Mouse (Mus musculus): ENCODE data around the gene Cldn24. TPM values are rescaled to one million over a fixed set of nuclear protein-coding genes. Genes with fewer than 3 reads are reported as not detected.

The Cldn24 gene
- polyA plus RNA-seq (2015; fragmentation: Nextera tagmentation; extraction: Ambion mirVana) = not detected in 2 replicates

DNA sequence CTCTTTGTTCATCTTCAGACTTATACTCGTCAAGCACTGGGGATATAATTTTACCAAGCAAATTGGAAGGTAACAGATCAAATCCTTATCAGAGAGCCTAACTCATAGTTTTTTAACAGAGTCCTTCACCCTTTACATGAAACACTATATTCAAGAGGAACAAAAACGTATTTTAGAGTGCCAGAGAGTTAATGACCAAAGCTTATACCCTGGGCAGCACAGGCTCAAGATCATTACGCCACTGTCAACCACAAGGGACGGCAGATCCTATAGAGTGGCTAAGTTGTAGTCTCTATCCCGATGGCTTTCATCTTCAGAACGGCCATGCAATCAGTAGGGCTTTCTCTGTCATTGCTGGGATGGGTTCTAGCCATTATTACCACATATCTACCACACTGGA lies at the start of gene Cldn24:
Gene Cldn24, plus strand, starts transcription at position 301 of the 400 bp plus-strand sequence.
- WGBS = 88% methylated on average over 6 of the region's 6 CpGs
- Histone ChIP-seq H3K4me3 (ENCODE audit: low read depth, low read length) (no peak within 1 kb of the TSS), H3K9ac (ENCODE audit: low read depth, low read length) (no peak within 1 kb of the TSS), H3K36me3 (ENCODE audit: control insufficient read depth, insufficient read depth, low read length) (no peaks in the 10 kb centered on the region), H3K27ac (ENCODE audit: low read length) (no peak within 1 kb of the TSS), H3K27me3 (ENCODE audit: control insufficient read depth, insufficient read depth, low read depth, low read length) (no peaks in the 10 kb centered on the region), H3K9me3 (replicated peaks; ENCODE audit: control insufficient read depth, low read length, poor library complexity, severe bottlenecking) (no peaks in the 10 kb centered on the region), H3K4me2 (ENCODE audit: low read length) (no peak within 1 kb of the TSS), H3K4me1 (ENCODE audit: control insufficient read depth, insufficient read depth, low read length) (peaks cover 8% of the 10 kb centered on the region; the same call in 1 of the 2 replicates)
- no peak for ATAC-seq

DNA sequence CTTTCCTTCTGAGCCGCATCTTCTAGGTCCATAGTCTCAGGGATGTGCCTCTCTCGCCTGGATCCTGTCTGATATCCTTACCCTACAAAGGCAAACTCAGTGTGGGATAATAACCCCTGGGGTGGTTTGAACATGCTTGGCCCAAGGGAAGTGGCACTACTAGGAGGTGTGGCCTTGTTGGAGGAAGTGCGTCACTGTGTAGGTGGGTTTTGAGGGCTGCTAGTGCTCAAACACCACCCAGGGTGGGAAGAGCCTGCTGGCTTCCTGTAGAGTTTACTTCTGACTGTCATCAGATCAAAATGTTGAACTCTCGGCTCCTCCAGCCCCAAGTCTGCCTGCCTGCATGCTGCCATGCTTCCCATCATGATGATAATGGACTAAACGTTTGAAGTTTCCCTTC lies 49.0 kb upstream of the Cldn24 start:
- Histone ChIP-seq H3K4me1 (ENCODE audit: control insufficient read depth, insufficient read depth, low read length) (0 out of 2 replicates have a peak, but pooled peaks cover 2% of the 10 kb centered on the region), H3K9me3 (replicated peaks; ENCODE audit: control insufficient read depth, low read length, poor library complexity, severe bottlenecking) (no peaks in the 10 kb centered on the region), H3K9ac (ENCODE audit: low read depth, low read length) (no peak overlapping the region), H3K27ac (ENCODE audit: low read length) (no peak overlapping the region), H3K4me3 (ENCODE audit: low read depth, low read length) (no peak overlapping the region), H3K4me2 (ENCODE audit: low read length) (no peak overlapping the region), H3K27me3 (ENCODE audit: control insufficient read depth, insufficient read depth, low read depth, low read length) (no peaks in the 10 kb centered on the region), H3K36me3 (ENCODE audit: control insufficient read depth, insufficient read depth, low read length) (no peaks in the 10 kb centered on the region)
- ATAC-seq = no peak
- 92% methylated on average over 5 of the region's 5 CpGs for whole genome bisulfite sequencing

DNA sequence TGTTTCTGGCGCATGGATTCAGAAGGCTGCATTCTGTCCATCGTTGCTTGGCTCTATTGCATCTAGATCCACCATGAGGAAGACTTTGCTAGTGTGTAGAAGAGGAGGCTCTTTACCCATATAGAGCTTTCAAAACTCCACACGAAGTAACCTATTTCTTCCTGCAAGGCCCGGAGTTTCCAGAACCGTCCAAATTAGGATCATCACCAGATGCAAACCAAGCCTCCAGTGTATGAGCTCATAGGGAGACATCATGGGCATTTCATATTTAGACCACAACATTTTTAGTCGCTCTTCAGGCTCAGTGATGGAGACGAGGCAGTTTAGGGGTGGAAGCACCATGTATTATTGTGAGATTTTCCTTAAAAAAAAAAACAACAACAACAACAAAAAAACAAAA lies 44.5 kb upstream of the Cldn24 start:
- Histone ChIP-seq H3K27ac (ENCODE audit: low read length) (no peak overlapping the region), H3K9ac (ENCODE audit: low read depth, low read length) (no peak overlapping the region), H3K4me1 (ENCODE audit: control insufficient read depth, insufficient read depth, low read length) (no peaks in the 10 kb centered on the region), H3K36me3 (ENCODE audit: control insufficient read depth, insufficient read depth, low read length) (no peaks in the 10 kb centered on the region), H3K27me3 (ENCODE audit: control insufficient read depth, insufficient read depth, low read depth, low read length) (no peaks in the 10 kb centered on the region), H3K4me2 (ENCODE audit: low read length) (no peak overlapping the region), H3K4me3 (ENCODE audit: low read depth, low read length) (no peak overlapping the region), H3K9me3 (replicated peaks; ENCODE audit: control insufficient read depth, low read length, poor library complexity, severe bottlenecking) (no peaks in the 10 kb centered on the region)
- 95% methylated on average over 7 of the region's 7 CpGs for WGBS
- no peak for ATAC-seq

DNA sequence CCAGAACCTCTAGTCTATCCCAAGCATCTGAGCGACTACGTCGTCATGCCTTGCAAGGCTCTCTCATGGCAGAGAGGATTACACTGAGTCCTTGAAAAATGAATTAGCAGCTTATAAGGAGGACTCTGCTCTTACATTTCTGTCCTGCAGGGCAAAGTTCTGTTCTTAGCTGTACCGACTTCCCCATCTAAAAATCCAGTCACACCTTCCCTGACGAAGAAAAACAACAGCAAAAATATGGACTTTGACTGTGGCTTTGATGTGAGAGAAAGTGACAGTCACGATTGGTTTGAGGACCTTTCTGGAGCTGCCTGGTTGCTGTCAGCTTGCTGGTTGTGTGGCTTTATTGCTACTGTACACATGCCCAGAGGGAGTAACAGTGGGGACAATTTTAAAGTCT lies 42.4 kb upstream of the Cldn24 start:
- H3K4me3 ChIP-seq (ENCODE audit: low read depth, low read length) = no peak overlapping the region
- no peak overlapping the region for H3K9ac ChIP-seq (ENCODE audit: low read depth, low read length)
- no peak; the same call in 1 of the 2 replicates for ATAC-seq
- no peaks in the 10 kb centered on the region for H3K9me3 ChIP-seq (replicated peaks; ENCODE audit: control insufficient read depth, low read length, poor library complexity, severe bottlenecking)
- no peaks in the 10 kb centered on the region for H3K27me3 ChIP-seq (ENCODE audit: control insufficient read depth, insufficient read depth, low read depth, low read length)
- 73% methylated on average over 6 of the region's 6 CpGs for WGBS
- H3K27ac ChIP-seq (ENCODE audit: low read length) = no peak overlapping the region
- H3K4me2 ChIP-seq (ENCODE audit: low read length) = no peak overlapping the region
- no peaks in the 10 kb centered on the region for H3K4me1 ChIP-seq (ENCODE audit: control insufficient read depth, insufficient read depth, low read length)
- no peaks in the 10 kb centered on the region for H3K36me3 ChIP-seq (ENCODE audit: control insufficient read depth, insufficient read depth, low read length)

- H3K36me3 ChIP-seq (ENCODE audit: control insufficient read depth, insufficient read depth, low read length) = no peaks in the 10 kb centered on the region
- no peaks in the 10 kb centered on the region for H3K27me3 ChIP-seq (ENCODE audit: control insufficient read depth, insufficient read depth, low read depth, low read length)
- no peak overlapping the region for H3K9ac ChIP-seq (ENCODE audit: low read depth, low read length)
- H3K4me3 ChIP-seq (ENCODE audit: low read depth, low read length) = no peak overlapping the region
- ATAC-seq = no peak
- no peaks in the 10 kb centered on the region for H3K4me1 ChIP-seq (ENCODE audit: control insufficient read depth, insufficient read depth, low read length)
- no peak overlapping the region for H3K4me2 ChIP-seq (ENCODE audit: low read length)
- H3K9me3 ChIP-seq (replicated peaks; ENCODE audit: control insufficient read depth, low read length, poor library complexity, severe bottlenecking) = no peaks in the 10 kb centered on the region
- no peak overlapping the region for H3K27ac ChIP-seq (ENCODE audit: low read length)
- 86% methylated on average over 4 of the region's 4 CpGs for WGBS
Observed at GRCm38 (mm10) chr8:47781881-47782280, 40.1 kb upstream of the Cldn24 start.

DNA sequence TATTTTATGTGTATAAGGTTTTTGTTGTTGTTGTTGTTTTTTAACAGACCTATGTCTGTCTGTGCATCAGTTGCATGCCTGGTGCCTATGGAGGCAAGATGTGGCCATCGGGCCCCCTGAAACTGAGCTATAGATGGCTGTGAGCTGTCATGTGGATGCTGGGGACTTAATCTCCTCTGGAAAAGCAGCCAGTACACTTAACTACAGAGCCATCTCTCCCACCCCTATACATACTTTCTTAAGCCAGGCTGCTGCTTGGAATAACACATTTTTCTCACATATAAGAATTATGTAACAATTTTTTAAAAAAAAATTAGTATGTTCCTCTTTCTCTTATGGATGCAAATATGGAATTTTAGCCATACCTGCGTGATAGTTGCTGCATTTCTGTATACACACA lies 38.4 kb upstream of the Cldn24 start:
- Histone ChIP-seq H3K36me3 (ENCODE audit: control insufficient read depth, insufficient read depth, low read length) (no peaks in the 10 kb centered on the region), H3K27ac (ENCODE audit: low read length) (no peak overlapping the region), H3K9ac (ENCODE audit: low read depth, low read length) (no peak overlapping the region), H3K27me3 (ENCODE audit: control insufficient read depth, insufficient read depth, low read depth, low read length) (no peaks in the 10 kb centered on the region), H3K4me2 (ENCODE audit: low read length) (no peak overlapping the region), H3K9me3 (replicated peaks; ENCODE audit: control insufficient read depth, low read length, poor library complexity, severe bottlenecking) (no peaks in the 10 kb centered on the region), H3K4me1 (ENCODE audit: control insufficient read depth, insufficient read depth, low read length) (0 out of 2 replicates have a peak, but pooled peaks cover 3% of the 10 kb centered on the region), H3K4me3 (ENCODE audit: low read depth, low read length) (no peak overlapping the region)
- WGBS = 88% methylated on average over 2 of the region's 2 CpGs
- ATAC-seq = no peak

- H3K27me3 ChIP-seq (ENCODE audit: control insufficient read depth, insufficient read depth, low read depth, low read length) = no peaks in the 10 kb centered on the region
- 96% methylated on average over 6 of the region's 6 CpGs for WGBS
Observed at GRCm38 (mm10) chr8:47783944-47784343, 38.0 kb upstream of the Cldn24 start.

DNA sequence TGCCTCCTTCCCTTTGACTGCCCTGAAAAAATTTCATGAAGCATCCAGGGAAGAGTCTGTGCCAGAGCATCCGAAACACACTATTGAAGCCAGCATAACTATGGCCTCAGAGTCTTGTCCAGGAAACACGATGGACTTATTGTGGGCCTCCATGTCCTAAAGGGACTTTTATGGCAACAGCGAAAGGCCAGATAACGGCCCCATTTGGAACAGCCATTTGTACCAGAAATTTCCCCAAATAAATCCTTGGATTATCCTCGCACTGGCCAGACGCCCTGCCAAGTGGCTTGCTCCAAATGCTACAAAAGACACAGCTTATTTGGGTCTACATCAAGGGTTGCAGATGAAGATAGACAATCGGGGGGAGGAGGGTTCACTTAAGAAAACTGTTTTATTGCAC lies 37.5 kb upstream of the Cldn24 start:
- no peaks in the 10 kb centered on the region for H3K9me3 ChIP-seq (replicated peaks; ENCODE audit: control insufficient read depth, low read length, poor library complexity, severe bottlenecking)
- 82% methylated on average over 7 of the region's 7 CpGs for WGBS
- 0 out of 2 replicates have a peak, but pooled peaks cover 3% of the 10 kb centered on the region for H3K4me1 ChIP-seq (ENCODE audit: control insufficient read depth, insufficient read depth, low read length)
- no peak overlapping the region for H3K4me3 ChIP-seq (ENCODE audit: low read depth, low read length)
- H3K27ac ChIP-seq (ENCODE audit: low read length) = no peak overlapping the region
- H3K36me3 ChIP-seq (ENCODE audit: control insufficient read depth, insufficient read depth, low read length) = no peaks in the 10 kb centered on the region
- H3K4me2 ChIP-seq (ENCODE audit: low read length) = no peak overlapping the region
- no peak overlapping the region for H3K9ac ChIP-seq (ENCODE audit: low read depth, low read length)
- ATAC-seq = no peak
- H3K27me3 ChIP-seq (ENCODE audit: control insufficient read depth, insufficient read depth, low read depth, low read length) = no peaks in the 10 kb centered on the region

More at GRCm38 (mm10) chr8:47783944-47784343, 38.0 kb upstream of the Cldn24 start:
- Histone ChIP-seq H3K9ac (ENCODE audit: low read depth, low read length) (no peak overlapping the region), H3K27ac (ENCODE audit: low read length) (no peak overlapping the region), H3K4me2 (ENCODE audit: low read length) (no peak overlapping the region), H3K4me1 (ENCODE audit: control insufficient read depth, insufficient read depth, low read length) (0 out of 2 replicates have a peak, but pooled peaks cover 3% of the 10 kb centered on the region), H3K9me3 (replicated peaks; ENCODE audit: control insufficient read depth, low read length, poor library complexity, severe bottlenecking) (no peaks in the 10 kb centered on the region), H3K4me3 (ENCODE audit: low read depth, low read length) (no peak overlapping the region), H3K36me3 (ENCODE audit: control insufficient read depth, insufficient read depth, low read length) (no peaks in the 10 kb centered on the region)
- ATAC-seq = no peak

- Histone ChIP-seq H3K9me3 (replicated peaks; ENCODE audit: control insufficient read depth, low read length, poor library complexity, severe bottlenecking) (no peaks in the 10 kb centered on the region), H3K4me2 (ENCODE audit: low read length) (no peak overlapping the region), H3K4me1 (ENCODE audit: control insufficient read depth, insufficient read depth, low read length) (0 out of 2 replicates have a peak, but pooled peaks cover 3% of the 10 kb centered on the region), H3K9ac (ENCODE audit: low read depth, low read length) (no peak overlapping the region), H3K27ac (ENCODE audit: low read length) (no peak overlapping the region), H3K27me3 (ENCODE audit: control insufficient read depth, insufficient read depth, low read depth, low read length) (no peaks in the 10 kb centered on the region), H3K36me3 (ENCODE audit: control insufficient read depth, insufficient read depth, low read length) (no peaks in the 10 kb centered on the region), H3K4me3 (ENCODE audit: low read depth, low read length) (no peak overlapping the region)
- WGBS = 98% methylated on average over 15 of the region's 15 CpGs
- no peak for ATAC-seq
Observed at GRCm38 (mm10) chr8:47786323-47786722, 35.6 kb upstream of the Cldn24 start.

Measured in midbrain, embryonic 16.5 days (tissue).